Mouse (Mus musculus) retina, embryonic 14.5 days (tissue): Measurements from ENCODE around the gene Dyrk1a.
A peak's percentile ranks its signal among the peaks of the same experiment; 100 is the strongest.

Experiments used
- DNase-seq: peaks from one replicate; pipeline ENCODE4 v3.0.0-alpha.2; 2015; ENCODE audit warnings: low spot score

Gene Dyrk1a

DNA sequence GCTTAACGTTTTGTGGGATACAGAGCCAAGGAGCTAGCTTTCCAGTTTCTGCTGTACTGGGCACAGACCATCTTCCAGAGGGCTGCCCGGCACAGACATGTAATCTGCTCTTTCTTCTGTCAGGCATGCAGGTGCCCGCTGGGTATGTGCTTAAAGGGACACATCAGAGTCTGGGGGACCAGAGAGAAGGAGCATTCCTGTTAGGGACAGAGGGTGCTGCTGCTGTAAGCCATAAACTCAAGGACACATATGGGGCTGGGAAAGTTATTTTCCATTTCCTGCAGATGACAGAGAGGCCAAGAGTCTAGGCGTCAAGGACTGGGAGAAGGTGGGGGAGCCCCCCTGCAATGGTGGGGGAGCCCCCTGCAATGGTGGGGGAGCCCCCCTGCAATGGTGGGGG, 149.7 kb downstream of the Dyrk1a start:
- no peak for DNase-seq

GRCm38 (mm10) chr16:94720476-94721153, 150.8 kb downstream of the Dyrk1a start:
- DNase-seq: no peak

- DNase-seq: no peak
These were observed 151.8 kb downstream of the Dyrk1a start for GRCm38 (mm10) chr16:94721549-94722006.

GRCm38 (mm10) chr16:94722936-94723335, 153.1 kb downstream of the Dyrk1a start:
- no peak for DNase-seq

GRCm38 (mm10) chr16:94724061-94724596, 154.3 kb downstream of the Dyrk1a start:
- DNase-seq: peak; percentile 92

GRCm38 (mm10) chr16:94724747-94725211, 155.0 kb downstream of the Dyrk1a start:
- peak; percentile 33 for DNase-seq

- DNase-seq: no peak
These were observed 159.4 kb downstream of the Dyrk1a start for GRCm38 (mm10) chr16:94729236-94729635.

DNA sequence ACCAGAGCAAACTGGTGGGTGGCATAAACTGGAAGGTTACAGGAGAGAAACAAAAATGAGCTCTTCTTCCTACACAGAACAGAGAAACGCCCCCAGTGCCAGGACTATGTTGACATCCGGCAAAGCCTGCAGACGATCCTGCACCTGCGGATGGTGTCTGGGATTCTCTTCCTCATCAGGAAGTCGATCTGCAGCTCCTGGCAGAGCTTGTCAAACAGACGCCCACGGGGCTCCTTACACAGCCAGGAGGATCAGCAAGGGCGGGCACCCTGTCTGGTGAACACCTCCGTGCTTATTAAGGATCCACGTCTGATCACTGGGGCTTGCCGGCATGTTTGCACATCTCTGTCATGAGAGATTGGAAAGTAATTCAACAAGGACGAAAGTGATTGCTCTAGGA, 161.2 kb downstream of the Dyrk1a start:
- no peak for DNase-seq

GRCm38 (mm10) chr16:94735472-94735871, 165.7 kb downstream of the Dyrk1a start:
- DNase-seq: no peak

- DNase-seq: no peak
These were observed 166.9 kb downstream of the Dyrk1a start for GRCm38 (mm10) chr16:94736462-94737358.

GRCm38 (mm10) chr16:94737359-94737687, 167.5 kb downstream of the Dyrk1a start:
- no peak for DNase-seq

DNA sequence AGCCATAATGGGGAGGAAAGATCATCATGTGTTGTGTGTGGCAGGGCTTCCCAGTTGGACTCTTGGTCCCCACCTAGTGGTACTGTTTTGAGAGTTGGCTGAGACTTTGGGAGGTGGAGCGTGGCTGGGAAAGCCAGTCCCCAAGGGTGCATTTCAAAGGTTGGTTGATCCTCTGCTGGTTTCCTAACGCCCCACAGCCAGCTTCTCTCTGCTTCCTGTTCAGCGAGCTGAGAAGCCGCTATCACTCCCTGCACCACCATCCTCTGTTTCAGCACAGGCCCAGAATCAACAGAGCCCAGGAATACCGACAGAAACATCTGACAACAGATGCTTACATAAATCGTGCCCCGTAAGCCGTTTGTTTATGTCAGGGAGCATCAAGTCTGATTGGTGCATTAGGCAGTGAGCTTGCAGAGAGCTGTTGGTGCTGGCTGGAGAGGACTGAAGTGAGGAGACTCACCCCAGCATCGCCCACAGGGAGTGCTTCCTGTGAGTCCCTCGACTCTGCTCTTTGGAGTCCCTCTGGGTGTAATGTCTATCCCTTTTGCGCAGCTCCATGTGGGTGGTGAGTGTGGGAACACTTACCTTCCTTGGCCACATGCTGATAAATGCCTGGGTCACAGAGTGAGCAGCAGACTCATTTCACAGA, 174.2 kb downstream of the Dyrk1a start:
- DNase-seq: peak; percentile 76

- DNase-seq: no peak
These were observed 175.2 kb downstream of the Dyrk1a start for GRCm38 (mm10) chr16:94745016-94745415.
